Mouse (Mus musculus) intestine, embryonic 15.5 days (tissue): Measurements from ENCODE around the gene Klk12. TPM values are rescaled to one million over a fixed set of nuclear protein-coding genes. Genes with fewer than 3 reads are reported as not detected.
A peak's percentile ranks its signal among the peaks of the same experiment; 100 is the strongest.

ENCODE experiments used
- ATAC-seq: fragments of 200-750 bp; cut with Nextera tagmentation; 2 replicates; pipeline ENCODE4 v1.8.0; 2017; ENCODE audit warnings: moderate TSS enrichment, moderate library complexity
- H3K27ac ChIP-seq: fragments of 300-500 bp; sonication (generic); 2 replicates; pipeline ENCODE4 v1.5.1; 2015; ENCODE audit warnings: mild to moderate bottlenecking, inconsistent platforms
- H3K27me3 ChIP-seq: fragments of 300-500 bp; sonication (generic); replicated peaks from 2 replicates; pipeline ENCODE4 v1.6.1; 2015; ENCODE audit warnings: inconsistent platforms
- H3K36me3 ChIP-seq: fragments of 300-500 bp; sonication (generic); 2 replicates; pipeline ENCODE4 v1.6.1; 2015; ENCODE audit warnings: inconsistent platforms
- H3K4me1 ChIP-seq: fragments of 300-500 bp; sonication (generic); replicated peaks from 2 replicates; pipeline ENCODE4 v1.6.1; 2015; ENCODE audit warnings: inconsistent platforms
- H3K4me2 ChIP-seq: fragments of 300-500 bp; sonication (generic); replicated peaks from 2 replicates; pipeline ENCODE4 v1.6.1; 2015; ENCODE audit warnings: mild to moderate bottlenecking, inconsistent platforms
- H3K4me3 ChIP-seq: fragments of 300-500 bp; sonication (generic); replicated peaks from 2 replicates; pipeline ENCODE4 v1.5.1; 2015; ENCODE audit warnings: inconsistent platforms
- H3K9ac ChIP-seq: fragments of 300-500 bp; sonication (generic); 2 replicates; pipeline ENCODE4 v1.6.1; 2015; ENCODE audit warnings: inconsistent platforms
- H3K9me3 ChIP-seq: fragments of 300-500 bp; sonication (generic); 2 replicates; pipeline ENCODE4 v1.6.1; 2016; ENCODE audit warnings: inconsistent platforms
- WGBS: fragments of 180-500 bp; shearing (Covaris S2); methylation state at CpG from one replicate; pipeline ENCODE4 v1.1.7; 2015; 5-methylcytosine and 5-hydroxymethylcytosine counted together
- polyA plus RNA-seq: library from polyadenylated mRNA; unstranded; fragments of >200 nt; fragmentation: Nextera tagmentation; extraction: Ambion mirVana; gene quantifications from 2 replicates; pipeline ENCODE4 v1.2.1, GENCODE M21; 2015

The Klk12 gene
- polyA plus RNA-seq, 1 experiment from 2014 or later, result not detected

- ATAC-seq, result no peak
- Histone ChIP-seq H3K9me3 (no peaks in the 10 kb centered on the region), H3K36me3 (no peaks in the 10 kb centered on the region), H3K4me3 (no peak overlapping the region), H3K27ac (no peak overlapping the region), H3K9ac (no peak overlapping the region), H3K4me1 (peaks cover 2% of the 10 kb centered on the region; the same call in 1 of the 2 replicates), H3K27me3 (0 out of 2 replicates have a peak, but pooled peaks cover 4% of the 10 kb centered on the region), H3K4me2 (no peak overlapping the region)
- WGBS, result 83% methylated on average over 10 of the region's 10 CpGs
These were observed 9.7 kb downstream of the Klk12 start for GRCm38 (mm10) chr7:43778176-43778970.

DNA sequence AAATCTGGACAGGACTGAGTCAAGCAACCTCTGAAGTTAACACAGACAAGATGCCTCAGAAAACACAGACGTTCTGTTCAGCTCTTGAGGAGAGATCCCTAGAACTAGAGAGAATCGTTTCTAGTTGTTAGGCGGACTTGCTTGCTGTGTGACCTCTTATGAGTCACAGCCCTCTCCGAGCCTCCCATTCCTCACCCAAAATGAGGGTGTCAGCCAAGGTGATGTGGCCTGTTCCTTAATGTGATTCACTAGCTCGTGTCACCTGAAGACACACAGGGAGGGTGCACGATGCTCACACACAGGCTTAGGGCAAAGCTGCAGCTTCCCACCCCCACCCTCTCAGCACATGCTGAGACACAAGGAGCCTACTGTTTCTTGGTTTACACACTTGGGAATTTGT lies 11.5 kb downstream of the Klk12 start:
- ATAC-seq, result no peak
- 50% methylated on average over 6 of the region's 6 CpGs for WGBS

GRCm38 (mm10) chr7:43780746-43781145 lies 12.0 kb downstream of the Klk12 start, which contains the start of gene Klk10:
Klk10 (plus strand) TSS chr7:43781035.
- Histone ChIP-seq H3K9me3 (no peaks in the 10 kb centered on the region), H3K27me3 (0 out of 2 replicates have a peak, but pooled peaks cover 7% of the 10 kb centered on the region), H3K27ac (no peak within 1 kb of the TSS), H3K9ac (no peak within 1 kb of the TSS), H3K4me2 (0 out of 2 replicates have a peak within 1 kb of the TSS, but pooled peaks have one; percentile 4), H3K4me1 (peaks cover 2% of the 10 kb centered on the region; the same call in 1 of the 2 replicates), H3K36me3 (no peaks in the 10 kb centered on the region), H3K4me3 (no peak within 1 kb of the TSS)
- no peak for ATAC-seq
- WGBS, result 32% methylated on average over 5 of the region's 5 CpGs

More for the DNA sequence above, 11.5 kb downstream of the Klk12 start:
- Histone ChIP-seq H3K4me1 (peaks cover 2% of the 10 kb centered on the region; the same call in 1 of the 2 replicates), H3K27ac (no peak overlapping the region), H3K9ac (no peak overlapping the region), H3K4me3 (no peak overlapping the region), H3K27me3 (0 out of 2 replicates have a peak, but pooled peaks cover 7% of the 10 kb centered on the region), H3K9me3 (no peaks in the 10 kb centered on the region), H3K36me3 (no peaks in the 10 kb centered on the region), H3K4me2 (no peak overlapping the region)

DNA sequence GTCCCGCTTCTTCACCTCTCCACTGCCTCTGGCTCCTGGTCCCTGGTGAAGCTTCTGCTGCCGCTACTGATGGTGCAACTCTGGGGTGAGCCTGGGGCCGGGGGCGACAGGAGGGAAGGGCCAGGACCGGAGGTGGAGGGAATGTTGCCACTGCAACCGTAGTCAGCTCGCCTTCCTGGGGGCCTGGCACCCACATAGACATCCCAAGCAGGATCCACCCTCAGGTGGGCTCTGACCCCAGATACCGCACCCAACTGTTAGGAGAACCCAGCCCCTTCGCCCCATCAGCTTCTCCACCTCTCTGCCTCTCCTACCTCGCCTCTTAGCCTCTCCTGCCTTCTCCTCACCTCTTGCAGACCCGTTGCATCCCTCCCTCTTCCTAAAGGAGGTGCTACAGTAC lies 12.8 kb downstream of the Klk12 start:
- ATAC-seq, result no peak
- Histone ChIP-seq H3K4me3 (no peak overlapping the region), H3K27ac (no peak overlapping the region), H3K4me1 (peaks cover 2% of the 10 kb centered on the region; the same call in 1 of the 2 replicates), H3K9ac (no peak overlapping the region), H3K9me3 (no peaks in the 10 kb centered on the region), H3K4me2 (no peak overlapping the region), H3K27me3 (0 out of 2 replicates have a peak, but pooled peaks cover 7% of the 10 kb centered on the region), H3K36me3 (no peaks in the 10 kb centered on the region)
- WGBS, result 85% methylated on average over 11 of the region's 11 CpGs

DNA sequence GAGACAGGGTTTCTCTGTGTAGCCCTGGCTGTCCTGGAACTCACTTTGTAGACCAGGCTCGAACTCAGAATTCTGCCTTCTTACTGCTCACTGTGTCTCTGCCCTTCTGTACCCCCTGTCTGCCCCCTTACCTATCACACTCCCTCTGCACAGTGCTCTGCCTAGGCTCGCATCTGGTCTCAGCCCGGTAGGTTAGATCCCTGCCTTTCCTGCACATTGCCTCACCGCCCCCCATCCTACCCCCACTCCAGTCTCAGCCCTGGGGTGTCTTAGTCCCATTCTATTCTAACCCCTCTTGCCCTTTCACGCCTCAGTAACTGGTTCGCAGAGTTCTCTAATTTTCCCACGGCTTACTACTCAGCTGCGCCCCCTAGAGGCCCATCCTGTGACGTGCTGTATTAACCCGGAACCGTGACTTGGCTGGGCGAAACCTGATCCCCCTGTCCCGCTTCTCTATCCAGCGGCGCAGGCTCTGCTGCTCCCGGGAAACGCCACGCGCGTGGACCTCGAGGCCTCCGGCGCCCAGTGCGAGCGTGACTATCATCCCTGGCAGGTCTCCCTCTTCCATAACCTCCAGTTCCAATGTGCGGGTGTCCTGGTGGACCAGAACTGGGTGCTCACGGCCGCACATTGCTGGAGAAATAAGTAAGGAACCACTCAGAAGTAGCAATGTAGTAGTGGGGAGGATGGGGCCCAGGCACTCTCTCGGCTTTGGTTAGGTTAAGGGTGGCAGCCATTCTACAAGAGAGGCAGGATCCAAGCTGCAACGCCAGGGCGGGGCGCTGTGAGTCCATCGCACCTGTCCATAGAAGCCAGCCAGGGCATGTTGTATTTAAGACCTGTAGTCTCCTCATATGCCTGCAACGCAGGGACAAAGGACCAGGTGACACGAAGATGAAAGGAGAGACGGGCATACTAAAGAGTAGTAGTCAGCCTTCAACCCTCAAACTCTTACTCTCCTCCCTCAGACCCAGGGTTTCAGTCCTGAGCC lies 13.9 kb downstream of the Klk12 start:
- WGBS, result 9% methylated on average over 36 of the region's 36 CpGs
- Histone ChIP-seq H3K36me3 (no peaks in the 10 kb centered on the region), H3K4me3 (peak overlapping the region; percentile 26), H3K9me3 (no peaks in the 10 kb centered on the region), H3K4me2 (peak overlapping the region; percentile 80), H3K9ac (peak overlapping the region; percentile 21; the same call in 1 of the 2 replicates), H3K4me1 (peaks cover 2% of the 10 kb centered on the region; the same call in 1 of the 2 replicates), H3K27me3 (0 out of 2 replicates have a peak, but pooled peaks cover 7% of the 10 kb centered on the region), H3K27ac (no peak overlapping the region)
- ATAC-seq, result peak; percentile 89

GRCm38 (mm10) chr7:43785286-43785685 lies 16.6 kb downstream of the Klk12 start:
- Histone ChIP-seq H3K4me2 (no peak overlapping the region), H3K27ac (no peak overlapping the region), H3K27me3 (0 out of 2 replicates have a peak, but pooled peaks cover 7% of the 10 kb centered on the region), H3K9ac (no peak overlapping the region), H3K36me3 (no peaks in the 10 kb centered on the region), H3K9me3 (no peaks in the 10 kb centered on the region), H3K4me1 (peaks cover 2% of the 10 kb centered on the region; the same call in 1 of the 2 replicates), H3K4me3 (no peak overlapping the region)
- ATAC-seq, result no peak
- 83% methylated on average over 1 of the region's 1 CpGs for WGBS

DNA sequence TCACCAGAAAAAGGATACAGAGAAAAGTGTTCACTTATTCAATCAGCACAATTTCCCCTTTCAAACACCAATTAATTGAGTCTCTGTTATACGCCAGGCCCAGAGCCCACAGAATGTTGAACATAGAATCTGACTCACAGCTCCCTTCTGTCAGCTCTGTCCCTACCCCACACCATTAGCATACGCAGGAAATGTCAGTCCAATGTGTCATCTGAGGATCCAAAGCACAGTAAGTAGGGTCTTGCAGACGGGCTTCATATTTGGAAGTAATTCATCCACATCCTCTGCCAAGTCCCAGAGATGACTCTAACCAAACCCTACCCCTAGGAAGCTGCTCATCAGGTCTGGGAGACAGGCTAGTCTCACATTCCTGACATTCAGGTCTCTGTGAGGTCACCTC lies 19.4 kb downstream of the Klk12 start:
- Histone ChIP-seq H3K27ac (no peak overlapping the region), H3K27me3 (0 out of 2 replicates have a peak, but pooled peaks cover 6% of the 10 kb centered on the region), H3K4me3 (no peak overlapping the region), H3K9me3 (no peaks in the 10 kb centered on the region), H3K9ac (no peak overlapping the region), H3K4me2 (no peak overlapping the region), H3K36me3 (no peaks in the 10 kb centered on the region), H3K4me1 (no peaks in the 10 kb centered on the region)
- no peak for ATAC-seq
- 83% methylated on average over 3 of the region's 3 CpGs for WGBS

DNA sequence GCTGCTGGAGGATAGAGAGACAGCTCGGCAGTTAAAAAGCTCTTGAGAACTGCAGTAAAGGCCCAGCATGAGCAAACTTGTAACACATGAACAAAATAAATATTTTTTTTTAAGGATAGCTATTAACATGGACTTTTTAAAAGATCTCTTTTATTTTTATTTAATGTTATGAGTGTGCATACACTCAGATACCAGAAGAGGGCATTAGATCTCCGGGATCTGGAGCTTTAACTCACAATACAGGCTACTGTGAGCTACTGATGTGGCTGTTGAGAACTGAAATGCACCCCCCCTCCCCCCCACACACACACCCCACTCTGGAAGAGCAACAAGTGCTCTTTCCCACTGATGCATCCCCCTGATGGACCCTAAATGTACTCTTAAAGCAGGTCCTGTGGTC lies 20.6 kb downstream of the Klk12 start:
- Histone ChIP-seq H3K36me3 (no peaks in the 10 kb centered on the region), H3K27ac (no peak overlapping the region), H3K4me2 (no peak overlapping the region), H3K4me1 (no peaks in the 10 kb centered on the region), H3K27me3 (no peaks in the 10 kb centered on the region), H3K9me3 (no peaks in the 10 kb centered on the region), H3K9ac (no peak overlapping the region), H3K4me3 (no peak overlapping the region)
- 71% methylated on average over 2 of the region's 2 CpGs for WGBS
- ATAC-seq, result no peak

DNA sequence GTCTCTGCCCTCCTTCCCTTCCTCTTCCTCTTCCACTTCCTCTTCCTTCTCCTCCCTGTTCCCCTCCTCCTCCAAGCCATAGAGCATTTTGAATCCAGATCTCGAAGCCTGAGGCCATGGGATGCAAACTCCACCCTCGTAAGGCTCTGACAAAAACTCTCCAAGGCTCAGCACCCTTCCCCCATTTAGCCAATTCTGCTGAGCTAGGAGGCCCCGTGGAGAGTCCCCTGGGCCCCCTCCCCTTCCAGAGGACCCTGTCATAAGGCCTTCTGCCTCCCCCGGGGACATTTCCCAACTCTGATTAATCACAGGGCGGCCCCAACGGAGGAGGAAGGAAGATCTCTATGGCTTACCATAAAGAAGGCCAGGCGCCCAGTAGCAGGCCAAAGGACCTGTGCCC lies 22.9 kb downstream of the Klk12 start, which contains the start of gene Klk9:
Klk9 (plus strand) TSS at position 301 of the 400 bp plus-strand sequence.
- Histone ChIP-seq H3K4me2 (no peak within 1 kb of the TSS), H3K4me1 (0 out of 2 replicates have a peak, but pooled peaks cover 3% of the 10 kb centered on the region), H3K27me3 (no peaks in the 10 kb centered on the region; the same call in 1 of the 2 replicates), H3K36me3 (no peaks in the 10 kb centered on the region), H3K4me3 (no peak within 1 kb of the TSS), H3K9me3 (no peaks in the 10 kb centered on the region), H3K27ac (no peak within 1 kb of the TSS), H3K9ac (no peak within 1 kb of the TSS)
- ATAC-seq, result no peak
- 75% methylated on average over 7 of the region's 7 CpGs for WGBS

DNA sequence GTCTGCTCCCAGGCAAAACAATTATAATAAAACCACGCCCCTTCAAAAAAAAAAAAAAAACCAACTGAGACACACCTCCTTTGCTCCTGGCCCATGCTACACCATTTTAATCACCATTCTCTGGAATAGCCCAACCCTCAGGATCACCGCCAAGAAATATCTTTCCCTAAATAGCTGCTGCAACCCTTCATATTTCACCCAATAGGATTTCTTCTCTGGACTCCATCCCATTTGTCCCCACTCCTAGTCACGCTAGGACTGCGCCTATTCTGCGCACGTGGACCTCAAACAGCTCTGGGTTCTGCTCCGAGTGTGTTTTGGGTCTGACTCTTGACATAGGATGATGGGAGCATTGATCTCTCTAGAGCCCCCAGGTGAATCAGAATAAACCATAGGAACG lies 27.7 kb downstream of the Klk12 start:
- no peak overlapping the region for H3K9ac ChIP-seq
- WGBS, result 8% methylated on average over 8 of the region's 8 CpGs
- no peaks in the 10 kb centered on the region for H3K36me3 ChIP-seq
- peak; percentile 21 for ATAC-seq
- peak overlapping the region; percentile 84 for H3K4me2 ChIP-seq
- H3K27ac ChIP-seq, result no peak overlapping the region
- H3K4me1 ChIP-seq, result 0 out of 2 replicates have a peak, but pooled peaks cover 5% of the 10 kb centered on the region
- H3K9me3 ChIP-seq, result no peaks in the 10 kb centered on the region
- H3K4me3 ChIP-seq, result peak overlapping the region; percentile 45
- no peaks in the 10 kb centered on the region; the same call in 1 of the 2 replicates for H3K27me3 ChIP-seq

DNA sequence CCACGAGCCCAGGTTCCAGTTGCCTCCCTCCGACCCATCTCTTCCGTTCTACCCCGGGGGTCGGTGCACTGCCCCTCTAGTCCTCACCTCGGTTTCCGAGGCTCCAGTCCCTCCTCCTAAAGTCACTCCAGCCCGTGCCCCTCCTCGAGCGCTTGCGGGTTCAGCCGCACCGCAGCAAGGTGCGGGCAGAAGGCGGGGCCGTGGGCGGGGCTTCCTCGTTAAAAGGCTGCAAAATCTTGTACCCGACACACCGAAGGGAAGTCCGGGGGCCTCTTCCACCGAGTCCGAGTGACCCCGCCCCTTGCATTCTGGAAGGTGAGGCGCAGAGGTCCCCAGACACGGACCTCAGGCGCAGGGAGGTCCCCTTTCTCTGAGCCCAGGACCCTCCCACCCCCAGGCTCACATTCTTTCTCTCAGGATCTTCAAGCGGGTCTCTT lies 28.7 kb downstream of the Klk12 start, which contains the start of gene Klk8:
Klk8 (plus strand) TSS at position 245 of the 437 bp plus-strand sequence.
- peak within 1 kb of the TSS; percentile 24 for H3K9ac ChIP-seq
- peak; percentile 55 for ATAC-seq
- H3K27me3 ChIP-seq, result no peaks in the 10 kb centered on the region; the same call in 1 of the 2 replicates
- no peak within 1 kb of the TSS for H3K27ac ChIP-seq
- under 1% methylated on average over 28 of the region's 28 CpGs for WGBS
- H3K4me1 ChIP-seq, result 0 out of 2 replicates have a peak, but pooled peaks cover 5% of the 10 kb centered on the region
- H3K9me3 ChIP-seq, result no peaks in the 10 kb centered on the region
- no peaks in the 10 kb centered on the region for H3K36me3 ChIP-seq
- peak within 1 kb of the TSS; percentile 45 for H3K4me3 ChIP-seq
- peak within 1 kb of the TSS; percentile 84 for H3K4me2 ChIP-seq
